Mouse (Mus musculus) embryonic facial prominence, embryonic 15.5 days (tissue): ENCODE data around the gene Tmem151b. TPM values are rescaled to one million over a fixed set of nuclear protein-coding genes. Genes with fewer than 3 reads are reported as not detected.

Source experiments
- ATAC-seq: fragments of 200-750 bp; cut with Nextera tagmentation; 2 replicates; pipeline ENCODE4 v1.8.0; 2017; ENCODE audit warnings: low read depth, moderate TSS enrichment; ENCODE audit not compliant: insufficient number of reproducible peaks, low FRiP score, low TSS enrichment
- H3K27ac ChIP-seq: fragments of 300-500 bp; sonication (generic); replicated peaks from 2 replicates; pipeline ENCODE4 v1.5.1; 2015; ENCODE audit warnings: mild to moderate bottlenecking, inconsistent platforms
- H3K27me3 ChIP-seq: fragments of 300-500 bp; sonication (generic); 2 replicates; pipeline ENCODE4 v1.6.1; 2015; ENCODE audit warnings: inconsistent platforms
- H3K36me3 ChIP-seq: fragments of 300-500 bp; sonication (generic); 2 replicates; pipeline ENCODE4 v1.6.1; 2015; ENCODE audit warnings: mild to moderate bottlenecking, inconsistent platforms
- H3K4me1 ChIP-seq: fragments of 300-500 bp; sonication (generic); 2 replicates; pipeline ENCODE4 v1.6.1; 2015; ENCODE audit warnings: inconsistent platforms
- H3K4me2 ChIP-seq: fragments of 300-500 bp; sonication (generic); replicated peaks from 2 replicates; pipeline ENCODE4 v1.6.1; 2015; ENCODE audit warnings: mild to moderate bottlenecking, inconsistent platforms
- H3K4me3 ChIP-seq: fragments of 300-500 bp; sonication (generic); replicated peaks from 2 replicates; pipeline ENCODE4 v1.5.1; 2015; ENCODE audit warnings: mild to moderate bottlenecking, inconsistent platforms
- H3K9ac ChIP-seq: fragments of 300-500 bp; sonication (generic); 2 replicates; pipeline ENCODE4 v1.6.1; 2015; ENCODE audit warnings: inconsistent platforms
- H3K9me3 ChIP-seq: fragments of 300-500 bp; sonication (generic); replicated peaks from 2 replicates; pipeline ENCODE4 v1.6.1; 2016; ENCODE audit warnings: inconsistent platforms
- WGBS: fragments of 180-500 bp; shearing (Covaris S2); methylation state at CpG from one replicate; pipeline ENCODE4 v1.1.7; 2015; 5-methylcytosine and 5-hydroxymethylcytosine counted together
- polyA plus RNA-seq: library from polyadenylated mRNA; unstranded; fragments of >200 nt; fragmentation: Nextera tagmentation; extraction: Ambion mirVana; gene quantifications from 2 replicates; pipeline ENCODE4 v1.2.1, GENCODE M21; 2015

The Tmem151b gene
- 3.9 and 4.7 TPM in 2 replicates for polyA plus RNA-seq

- ATAC-seq = peak; percentile 43; the same call in 1 of the 2 replicates
- no peak within 1 kb of the TSS; the same call in 1 of the 2 replicates for H3K27ac ChIP-seq
- H3K4me2 ChIP-seq = peak within 1 kb of the TSS; percentile 92
- no peaks in the 10 kb centered on the region for H3K9me3 ChIP-seq
- H3K36me3 ChIP-seq = no peaks in the 10 kb centered on the region
- H3K4me1 ChIP-seq = peaks cover 22% of the 10 kb centered on the region
- H3K9ac ChIP-seq = peak within 1 kb of the TSS; percentile 37
- H3K4me3 ChIP-seq = peak within 1 kb of the TSS; percentile 62
- peaks cover 53% of the 10 kb centered on the region for H3K27me3 ChIP-seq
- 0% methylated on average over 13 of the region's 29 CpGs for WGBS
Observed at GRCm38 (mm10) chr17:45549617-45550181, at the start of gene Tmem151b. Tmem151b (minus strand) TSS chr17:45549677.

- no peak overlapping the region for H3K4me3 ChIP-seq
- H3K9me3 ChIP-seq = no peaks in the 10 kb centered on the region
- no peak overlapping the region for H3K9ac ChIP-seq
- ATAC-seq = no peak
- 49% methylated on average over 3 of the region's 3 CpGs for WGBS
- peak overlapping the region; percentile 62 for H3K4me2 ChIP-seq
- H3K4me1 ChIP-seq = peaks cover 57% of the 10 kb centered on the region
- H3K27ac ChIP-seq = no peak overlapping the region
- H3K36me3 ChIP-seq = no peaks in the 10 kb centered on the region
- peaks cover 16% of the 10 kb centered on the region for H3K27me3 ChIP-seq
Observed at GRCm38 (mm10) chr17:45598891-45599290, 49.4 kb upstream of the Tmem151b start.

GRCm38 (mm10) chr17:45598376-45598775 lies 48.9 kb upstream of the Tmem151b start:
- Histone ChIP-seq H3K4me3 (no peak overlapping the region), H3K36me3 (no peaks in the 10 kb centered on the region), H3K4me2 (no peak overlapping the region), H3K27me3 (peaks cover 16% of the 10 kb centered on the region), H3K4me1 (peaks cover 62% of the 10 kb centered on the region), H3K9me3 (no peaks in the 10 kb centered on the region), H3K27ac (no peak overlapping the region), H3K9ac (no peak overlapping the region)
- ATAC-seq = no peak
- 87% methylated on average over 2 of the region's 2 CpGs for WGBS

GRCm38 (mm10) chr17:45597787-45598186 lies 48.3 kb upstream of the Tmem151b start:
- Histone ChIP-seq H3K27ac (no peak overlapping the region), H3K9ac (no peak overlapping the region), H3K4me3 (no peak overlapping the region), H3K9me3 (no peaks in the 10 kb centered on the region), H3K4me2 (no peak overlapping the region), H3K27me3 (peaks cover 16% of the 10 kb centered on the region), H3K4me1 (peaks cover 68% of the 10 kb centered on the region), H3K36me3 (no peaks in the 10 kb centered on the region)
- WGBS = 29% methylated on average over 3 of the region's 3 CpGs
- no peak for ATAC-seq

- Histone ChIP-seq H3K36me3 (no peaks in the 10 kb centered on the region), H3K4me1 (peaks cover 74% of the 10 kb centered on the region), H3K4me2 (0 out of 2 replicates have a peak overlapping the region, but pooled peaks have one; percentile 1), H3K27me3 (peaks cover 13% of the 10 kb centered on the region), H3K9ac (no peak overlapping the region), H3K9me3 (no peaks in the 10 kb centered on the region), H3K27ac (peak overlapping the region; percentile 58; the same call in 1 of the 2 replicates), H3K4me3 (no peak overlapping the region)
- peak; percentile 30; the same call in 1 of the 2 replicates for ATAC-seq
- WGBS = 29% methylated on average over 11 of the region's 11 CpGs
Observed at GRCm38 (mm10) chr17:45596631-45597396, 47.3 kb upstream of the Tmem151b start.

GRCm38 (mm10) chr17:45595736-45596390 lies 46.4 kb upstream of the Tmem151b start:
- H3K4me3 ChIP-seq = peak overlapping the region; percentile 52
- peak overlapping the region; percentile 22; the same call in 1 of the 2 replicates for H3K27ac ChIP-seq
- no peaks in the 10 kb centered on the region for H3K36me3 ChIP-seq
- H3K4me1 ChIP-seq = peaks cover 76% of the 10 kb centered on the region
- H3K9ac ChIP-seq = peak overlapping the region; percentile 39
- H3K27me3 ChIP-seq = 0 out of 2 replicates have a peak, but pooled peaks cover 3% of the 10 kb centered on the region
- no peak for ATAC-seq
- H3K9me3 ChIP-seq = no peaks in the 10 kb centered on the region
- peak overlapping the region; percentile 96 for H3K4me2 ChIP-seq
- WGBS = 9% methylated on average over 23 of the region's 23 CpGs

- WGBS = 1% methylated on average over 56 of the region's 58 CpGs
- H3K9ac ChIP-seq = peak overlapping the region; percentile 39
- H3K36me3 ChIP-seq = no peaks in the 10 kb centered on the region
- H3K4me1 ChIP-seq = peaks cover 72% of the 10 kb centered on the region
- H3K27ac ChIP-seq = peak overlapping the region; percentile 22; the same call in 1 of the 2 replicates
- no peaks in the 10 kb centered on the region for H3K27me3 ChIP-seq
- H3K4me3 ChIP-seq = peak overlapping the region; percentile 52
- H3K4me2 ChIP-seq = peak overlapping the region; percentile 96
- no peaks in the 10 kb centered on the region for H3K9me3 ChIP-seq
- ATAC-seq = peak; percentile 77
Observed at GRCm38 (mm10) chr17:45594881-45595735, 45.6 kb upstream of the Tmem151b start.

GRCm38 (mm10) chr17:45594195-45594594 lies 44.7 kb upstream of the Tmem151b start:
- 0 out of 2 replicates have a peak, but pooled peaks cover 4% of the 10 kb centered on the region for H3K36me3 ChIP-seq
- ATAC-seq = no peak
- H3K4me3 ChIP-seq = peak overlapping the region; percentile 52
- peaks cover 65% of the 10 kb centered on the region for H3K4me1 ChIP-seq
- peak overlapping the region; percentile 96 for H3K4me2 ChIP-seq
- no peak overlapping the region for H3K27ac ChIP-seq
- WGBS = 34% methylated on average over 8 of the region's 8 CpGs
- H3K9me3 ChIP-seq = no peaks in the 10 kb centered on the region
- H3K9ac ChIP-seq = no peak overlapping the region
- no peaks in the 10 kb centered on the region for H3K27me3 ChIP-seq

GRCm38 (mm10) chr17:45593479-45593878 lies 44.0 kb upstream of the Tmem151b start:
- Histone ChIP-seq H3K4me2 (peak overlapping the region; percentile 96), H3K27ac (0 out of 2 replicates have a peak overlapping the region, but pooled peaks have one; percentile 31), H3K27me3 (no peaks in the 10 kb centered on the region), H3K9ac (no peak overlapping the region; the same call in 1 of the 2 replicates), H3K36me3 (peaks cover 10% of the 10 kb centered on the region; the same call in 1 of the 2 replicates), H3K4me1 (peaks cover 63% of the 10 kb centered on the region), H3K9me3 (no peaks in the 10 kb centered on the region), H3K4me3 (peak overlapping the region; percentile 52; the same call in 1 of the 2 replicates)
- 35% methylated on average over 8 of the region's 8 CpGs for WGBS
- no peak for ATAC-seq
